Mouse (Mus musculus) liver, postnatal 0 days (tissue): Measurements from ENCODE around the gene Amdhd1. TPM values are rescaled to one million over a fixed set of nuclear protein-coding genes. Genes with fewer than 3 reads are reported as not detected.
A peak's percentile ranks its signal among the peaks of the same experiment; 100 is the strongest.

Source experiments
- ATAC-seq: fragments of 200-750 bp; cut with Nextera tagmentation; 2 replicates; pipeline ENCODE4 v1.8.0; 2017; ENCODE audit warnings: mild to moderate bottlenecking, moderate library complexity
- DNase-seq: peaks from one replicate; pipeline ENCODE4 v3.0.0-alpha.2; 2016
- H3K27ac ChIP-seq: fragments of 300-500 bp; sonication (generic); 2 replicates; pipeline ENCODE4 v1.5.1; 2014; ENCODE audit warnings: antibody characterized with exemption, moderate library complexity, mild to moderate bottlenecking, low read depth
- H3K27me3 ChIP-seq: fragments of 300-500 bp; sonication (generic); 2 replicates; pipeline ENCODE4 v1.6.1; 2014; ENCODE audit warnings: low read length, control low read depth, mixed read lengths; ENCODE audit not compliant: insufficient read depth
- H3K36me3 ChIP-seq: fragments of 300-500 bp; sonication (generic); replicated peaks from 2 replicates; pipeline ENCODE4 v1.6.1; 2014; ENCODE audit warnings: mild to moderate bottlenecking, control low read depth, low read length, moderate library complexity, mixed read lengths; ENCODE audit not compliant: insufficient read depth
- H3K4me1 ChIP-seq: fragments of 300-500 bp; sonication (generic); 2 replicates; pipeline ENCODE4 v1.6.1; 2014; ENCODE audit warnings: antibody characterized with exemption, mild to moderate bottlenecking, control low read depth; ENCODE audit not compliant: insufficient read depth
- H3K4me2 ChIP-seq: fragments of 300-500 bp; sonication (generic); 2 replicates; pipeline ENCODE4 v1.6.1; 2014; ENCODE audit warnings: low read depth, mild to moderate bottlenecking, low read length, moderate library complexity, mixed read lengths
- H3K4me3 ChIP-seq: fragments of 300-500 bp; sonication (generic); 2 replicates; pipeline ENCODE4 v1.5.1; 2014; ENCODE audit warnings: low read depth, low read length
- H3K9ac ChIP-seq: fragments of 300-500 bp; sonication (generic); replicated peaks from 2 replicates; pipeline ENCODE4 v1.6.1; 2014; ENCODE audit warnings: mild to moderate bottlenecking, moderate library complexity
- H3K9me3 ChIP-seq: fragments of 300-500 bp; sonication (generic); 2 replicates; pipeline ENCODE4 v1.6.1; 2016; ENCODE audit warnings: mild to moderate bottlenecking, control low read depth, low read length, mixed read lengths
- CTCF ChIP-seq: sonication (generic); IDR thresholded peaks from 2 replicates; pipeline ENCODE4 v1.5.1; 2016; ENCODE audit warnings: antibody characterized with exemption, low read depth
- EP300 ChIP-seq: IDR thresholded peaks from 2 replicates; pipeline ENCODE4 v1.6.1; 2016; ENCODE audit warnings: antibody characterized with exemption, low read depth, mild to moderate bottlenecking
- WGBS: fragments of 180-500 bp; shearing (Covaris S2); extraction: QIAGEN DNeasy Blood & Tissue Kit; methylation state at CpG from one replicate; pipeline ENCODE4 v1.1.7; 2014; ENCODE audit not compliant: insufficient replicate concordance; 5-methylcytosine and 5-hydroxymethylcytosine counted together
- polyA plus RNA-seq: library from polyadenylated mRNA; unstranded; fragments of >200 nt; fragmentation: Nextera tagmentation; extraction: Ambion mirVana; gene quantifications from 2 replicates; pipeline ENCODE4 v1.2.1, GENCODE M21; 2015

Amdhd1 gene
- polyA plus RNA-seq, 1 experiment from 2014 or later: 80.3 TPM

GRCm38 (mm10) chr10:93552596-93552995 lies 12.8 kb upstream of the Amdhd1 start:
- Histone ChIP-seq H3K36me3 (no peaks in the 10 kb centered on the region), H3K4me2 (no peak overlapping the region), H3K4me1 (no peaks in the 10 kb centered on the region), H3K4me3 (no peak overlapping the region), H3K27ac (no peak overlapping the region), H3K27me3 (no peaks in the 10 kb centered on the region), H3K9ac (no peak overlapping the region), H3K9me3 (no peaks in the 10 kb centered on the region)
- DNase-seq: no peak
- no peak for ATAC-seq
- no peak for TF ChIP-seq CTCF
- TF ChIP-seq EP300: no peak
- WGBS: 64% methylated on average over 8 of the region's 8 CpGs

- Histone ChIP-seq H3K27ac (no peak overlapping the region), H3K9me3 (no peaks in the 10 kb centered on the region), H3K4me1 (no peaks in the 10 kb centered on the region), H3K9ac (no peak overlapping the region), H3K36me3 (no peaks in the 10 kb centered on the region), H3K4me2 (no peak overlapping the region), H3K27me3 (no peaks in the 10 kb centered on the region), H3K4me3 (no peak overlapping the region)
- WGBS: 68% methylated on average over 10 of the region's 10 CpGs
- ATAC-seq (no peak), DNase-seq (no peak)
- no peak for TF ChIP-seq EP300
- no peak for TF ChIP-seq CTCF
Measured at GRCm38 (mm10) chr10:93549821-93550220, 10.0 kb upstream of the Amdhd1 start.

- no peaks in the 10 kb centered on the region for H3K27me3 ChIP-seq
- TF ChIP-seq CTCF (peak; percentile 94), EP300 (no peak)
Measured at GRCm38 (mm10) chr10:93548991-93549390, 9.2 kb upstream of the Amdhd1 start.

GRCm38 (mm10) chr10:93547741-93548270 lies 8.0 kb upstream of the Amdhd1 start:
- WGBS: 95% methylated on average over 4 of the region's 4 CpGs
- Histone ChIP-seq H3K9me3 (no peaks in the 10 kb centered on the region), H3K4me2 (no peak overlapping the region), H3K4me3 (no peak overlapping the region), H3K4me1 (no peaks in the 10 kb centered on the region), H3K27ac (no peak overlapping the region), H3K36me3 (no peaks in the 10 kb centered on the region), H3K9ac (no peak overlapping the region), H3K27me3 (no peaks in the 10 kb centered on the region)
- DNase-seq (no peak), ATAC-seq (no peak)
- TF ChIP-seq EP300: no peak
- TF ChIP-seq CTCF: no peak

More at GRCm38 (mm10) chr10:93548991-93549390, 9.2 kb upstream of the Amdhd1 start:
- Histone ChIP-seq H3K4me2 (no peak overlapping the region), H3K4me1 (no peaks in the 10 kb centered on the region), H3K9ac (no peak overlapping the region), H3K27ac (no peak overlapping the region), H3K36me3 (no peaks in the 10 kb centered on the region), H3K9me3 (no peaks in the 10 kb centered on the region), H3K4me3 (no peak overlapping the region)
- ATAC-seq (peak; percentile 72), DNase-seq (peak; percentile 82)
- WGBS: 7% methylated on average over 7 of the region's 7 CpGs

GRCm38 (mm10) chr10:93544172-93544571 lies 4.3 kb upstream of the Amdhd1 start:
- Histone ChIP-seq H3K9me3 (no peaks in the 10 kb centered on the region), H3K4me2 (no peak overlapping the region), H3K27me3 (no peaks in the 10 kb centered on the region), H3K36me3 (no peaks in the 10 kb centered on the region), H3K4me3 (no peak overlapping the region), H3K27ac (peak overlapping the region; percentile 41; the same call in 1 of the 2 replicates), H3K4me1 (peaks cover 9% of the 10 kb centered on the region), H3K9ac (no peak overlapping the region)
- DNase-seq: no peak
- 60% methylated on average over 5 of the region's 5 CpGs for WGBS
- no peak for ATAC-seq
- TF ChIP-seq EP300: no peak
- TF ChIP-seq CTCF: no peak

- DNase-seq (peak; percentile 48), ATAC-seq (peak; percentile 59)
- Histone ChIP-seq H3K4me2 (no peak overlapping the region), H3K27me3 (no peaks in the 10 kb centered on the region), H3K9me3 (no peaks in the 10 kb centered on the region), H3K36me3 (no peaks in the 10 kb centered on the region), H3K4me3 (no peak overlapping the region), H3K9ac (no peak overlapping the region), H3K27ac (peak overlapping the region; percentile 62), H3K4me1 (peaks cover 9% of the 10 kb centered on the region)
- WGBS: 54% methylated on average over 6 of the region's 6 CpGs
- no peak for TF ChIP-seq CTCF
- TF ChIP-seq EP300: peak; percentile 78
Measured at GRCm38 (mm10) chr10:93543176-93543575, 3.3 kb upstream of the Amdhd1 start.
